Mouse (Mus musculus): Measurements from ENCODE around the gene Lcmt1. TPM values are rescaled to one million over a fixed set of nuclear protein-coding genes. Genes with fewer than 3 reads are reported as not detected.
A peak's percentile ranks its signal among the peaks of the same experiment; 100 is the strongest.

The Lcmt1 gene
- total RNA-seq, 1 experiment from 2014 or later = 36.4 TPM

GRCm38 (mm10) chr7:123396900-123397299 is 27.3 kb downstream of the Lcmt1 start:
- ATAC-seq (replicated peaks; ENCODE audit: low read depth, poor library complexity, severe bottlenecking) = no peak

GRCm38 (mm10) chr7:123397369-123397768 is 27.8 kb downstream of the Lcmt1 start:
- peak; percentile 81 for ATAC-seq (replicated peaks; ENCODE audit: low read depth, poor library complexity, severe bottlenecking)

- no peak for ATAC-seq (replicated peaks; ENCODE audit: low read depth, poor library complexity, severe bottlenecking)
Measured at GRCm38 (mm10) chr7:123397931-123398330, 28.3 kb downstream of the Lcmt1 start.

- peak; percentile 84 for ATAC-seq (replicated peaks; ENCODE audit: low read depth, poor library complexity, severe bottlenecking)
Measured at GRCm38 (mm10) chr7:123398828-123399227, 29.2 kb downstream of the Lcmt1 start.

GRCm38 (mm10) chr7:123399286-123399685 is 29.7 kb downstream of the Lcmt1 start:
- no peak for ATAC-seq (replicated peaks; ENCODE audit: low read depth, poor library complexity, severe bottlenecking)

- ATAC-seq (replicated peaks; ENCODE audit: low read depth, poor library complexity, severe bottlenecking) = no peak
Measured at GRCm38 (mm10) chr7:123401121-123401520, 31.5 kb downstream of the Lcmt1 start.

GRCm38 (mm10) chr7:123404198-123404597 is 34.6 kb downstream of the Lcmt1 start:
- ATAC-seq (replicated peaks; ENCODE audit: low read depth, poor library complexity, severe bottlenecking) = no peak

- no peak for ATAC-seq (replicated peaks; ENCODE audit: low read depth, poor library complexity, severe bottlenecking)
Measured at GRCm38 (mm10) chr7:123405619-123406018, 36.0 kb downstream of the Lcmt1 start.

- ATAC-seq (replicated peaks; ENCODE audit: low read depth, poor library complexity, severe bottlenecking) = no peak
Measured at GRCm38 (mm10) chr7:123406988-123407387, 37.4 kb downstream of the Lcmt1 start.

- no peak for ATAC-seq (replicated peaks; ENCODE audit: low read depth, poor library complexity, severe bottlenecking)
Measured at GRCm38 (mm10) chr7:123410502-123410901, 40.9 kb downstream of the Lcmt1 start.

GRCm38 (mm10) chr7:123411109-123411508 is 41.5 kb downstream of the Lcmt1 start:
- ATAC-seq (replicated peaks; ENCODE audit: low read depth, poor library complexity, severe bottlenecking) = no peak

GRCm38 (mm10) chr7:123412143-123412542 is 42.6 kb downstream of the Lcmt1 start:
- ATAC-seq (replicated peaks; ENCODE audit: low read depth, poor library complexity, severe bottlenecking) = no peak

GRCm38 (mm10) chr7:123416803-123417202 is 47.2 kb downstream of the Lcmt1 start:
- ATAC-seq (replicated peaks; ENCODE audit: low read depth, poor library complexity, severe bottlenecking) = no peak

- ATAC-seq (replicated peaks; ENCODE audit: low read depth, poor library complexity, severe bottlenecking) = no peak
Measured at GRCm38 (mm10) chr7:123417661-123418060, 48.1 kb downstream of the Lcmt1 start.

GRCm38 (mm10) chr7:123419984-123420383 is 50.4 kb downstream of the Lcmt1 start:
- no peak for ATAC-seq (replicated peaks; ENCODE audit: low read depth, poor library complexity, severe bottlenecking)

- ATAC-seq (replicated peaks; ENCODE audit: low read depth, poor library complexity, severe bottlenecking) = no peak
Measured at GRCm38 (mm10) chr7:123421958-123422357, 52.4 kb downstream of the Lcmt1 start.

- no peak for ATAC-seq (replicated peaks; ENCODE audit: low read depth, poor library complexity, severe bottlenecking)
Measured at GRCm38 (mm10) chr7:123424281-123424680, 54.7 kb downstream of the Lcmt1 start.

- no peak for ATAC-seq (replicated peaks; ENCODE audit: low read depth, poor library complexity, severe bottlenecking)
Measured at GRCm38 (mm10) chr7:123425134-123425757, 55.7 kb downstream of the Lcmt1 start.

GRCm38 (mm10) chr7:123429624-123430410 is 60.2 kb downstream of the Lcmt1 start:
- ATAC-seq (replicated peaks; ENCODE audit: low read depth, poor library complexity, severe bottlenecking) = peak; percentile 87

GRCm38 (mm10) chr7:123430411-123430705 is 60.8 kb downstream of the Lcmt1 start:
- ATAC-seq (replicated peaks; ENCODE audit: low read depth, poor library complexity, severe bottlenecking) = no peak

GRCm38 (mm10) chr7:123431206-123431605 is 61.6 kb downstream of the Lcmt1 start:
- ATAC-seq (replicated peaks; ENCODE audit: low read depth, poor library complexity, severe bottlenecking) = no peak

- no peak for ATAC-seq (replicated peaks; ENCODE audit: low read depth, poor library complexity, severe bottlenecking)
Measured at GRCm38 (mm10) chr7:123442079-123442478, 72.5 kb downstream of the Lcmt1 start.

All from common myeloid progenitor, adult 5-6 weeks (primary cell).